30 mouse cellular contexts compared by ENCODE assay signal in genomic region chrX:35892377-35892776, GRCm38 (mm10). TPM values are rescaled to one million over a fixed set of nuclear protein-coding genes. Genes with fewer than 3 reads are reported as not detected.
DNase-seq lines count a peak whose midpoint lies in the region; ATAC-seq and TF ChIP-seq lines count a peak whose summit lies in the region.
"Had no signal": no experiment of that assay in that cellular context is flagged by ENCODE, and none has a peak within 500 bp of the region (broad histone marks: within the 10 kb centered on the region; RNA-seq: fewer than 3 reads in every experiment).

No protein-coding gene starts in this region.

- peak overlapping the region; percentile 14; the same call in 1 of the 2 replicates for H3K4me2 ChIP-seq in limb, embryonic 13.5 days (replicated peaks)
- H3K4me2 ChIP-seq in CH12.LX (ENCODE audit: insufficient read depth, low read depth, poor library complexity, severe bottlenecking) = peak overlapping the region; percentile 78
- H3K4me2 ChIP-seq: embryonic facial prominence, embryonic 13.5 days; forebrain, embryonic 13.5 days; heart, embryonic 12.5 days; heart, embryonic 15.5 days; hindbrain, embryonic 13.5 days had no signal

- no peaks in the 10 kb centered on the region for H3K27me3 ChIP-seq in limb, embryonic 13.5 days
- 0 out of 2 replicates have a peak, but pooled peaks cover 9% of the 10 kb centered on the region for H3K27me3 ChIP-seq in limb, embryonic 10.5 days (ENCODE audit: low read depth, poor library complexity, severe bottlenecking)
- H3K27me3 ChIP-seq in CH12.LX (replicated peaks) = no peaks in the 10 kb centered on the region
- H3K27me3 ChIP-seq: embryonic facial prominence, embryonic 13.5 days; forebrain, embryonic 13.5 days; heart, embryonic 15.5 days; hindbrain, embryonic 13.5 days had no signal

- no peak overlapping the region for H3K9ac ChIP-seq in limb, embryonic 13.5 days
- peak overlapping the region; percentile 23 for H3K9ac ChIP-seq in CH12.LX (ENCODE audit: insufficient read depth, low read depth)
- H3K9ac ChIP-seq: embryonic facial prominence, embryonic 13.5 days; forebrain, embryonic 13.5 days; heart, embryonic 12.5 days; heart, embryonic 15.5 days; hindbrain, embryonic 13.5 days had no signal

- ATAC-seq in limb, embryonic 13.5 days (ENCODE audit: low FRiP score, low read depth) = no peak
- ATAC-seq: forebrain, embryonic 13.5 days; forebrain, embryonic 16.5 days; hindbrain, embryonic 16.5 days; intestine, embryonic 16.5 days; Patski had no signal

- dilution Hi-C loops in CH12.LX (cut with MboI; ENCODE audit: extremely low pct_ligation_motif_present, extremely low pct_unique_long_range_greater_than_20kb, low sequenced_read_pairs) = no loop called here

- 42% methylated on average over 5 of the region's 5 CpGs for WGBS in limb, embryonic 13.5 days
- 55% methylated on average over 5 of the region's 5 CpGs for WGBS in limb, embryonic 10.5 days

- peaks cover 8% of the 10 kb centered on the region; the same call in 1 of the 2 replicates for H3K4me1 ChIP-seq in limb, embryonic 13.5 days
- H3K4me1 ChIP-seq in limb, embryonic 10.5 days = no peaks in the 10 kb centered on the region
- peaks cover 3 to 39% of the 10 kb centered on the region in 2 experiments; a peak in 3 of 4 replicates for H3K4me1 ChIP-seq in CH12.LX (ENCODE audit: control insufficient read depth in 1 of 2, insufficient read depth in 2 of 2)
- H3K4me1 ChIP-seq: embryonic facial prominence, embryonic 13.5 days; hindbrain, embryonic 10.5 days had no signal

- in situ Hi-C loops in CH12.LX (cut with MboI; ENCODE audit: low pct_ligation_motif_present, low pct_unique_long_range_greater_than_20kb, low sequenced_read_pairs) = no loop called here

- no peak for TF ChIP-seq CTCF in CH12.LX (conservative IDR thresholded peaks at IDR 0.05 in 1 of 2, IDR thresholded peaks at IDR 0.05 in 1 of 2; ENCODE audit: low read depth in 2 of 2, low read length in 2 of 2)

- H3K9me3 ChIP-seq in limb, embryonic 13.5 days = no peaks in the 10 kb centered on the region
- no peaks in the 10 kb centered on the region for H3K9me3 ChIP-seq in limb, embryonic 10.5 days (replicated peaks)
- H3K9me3 ChIP-seq in CH12.LX (replicated peaks; ENCODE audit: low read length) = no peaks in the 10 kb centered on the region
- H3K9me3 ChIP-seq: embryonic facial prominence, embryonic 13.5 days; forebrain, embryonic 10.5 days; forebrain, embryonic 13.5 days; G1E; heart, embryonic 15.5 days; hindbrain, embryonic 10.5 days; hindbrain, embryonic 13.5 days had no signal

- no peak for TF ChIP-seq RAD21 in CH12.LX (IDR thresholded peaks at IDR 0.05; ENCODE audit: low read depth, low read length)

- H3K27ac ChIP-seq in limb, embryonic 13.5 days = no peak overlapping the region
- no peak overlapping the region for H3K27ac ChIP-seq in limb, embryonic 10.5 days
- H3K27ac ChIP-seq in CH12.LX (ENCODE audit: insufficient read depth, low read depth) = peak overlapping the region; percentile 71
- H3K27ac ChIP-seq: embryonic facial prominence, embryonic 13.5 days; forebrain, embryonic 10.5 days; forebrain, embryonic 13.5 days; heart, embryonic 15.5 days; hindbrain, embryonic 10.5 days; hindbrain, embryonic 13.5 days had no signal

- peak; percentile 2 for DNase-seq in embryo, embryonic 11 days
- DNase-seq in embryo, embryonic 9.5 days (ENCODE audit: extremely low spot score) = no peak
- DNase-seq in limb, embryonic 10.5 days (ENCODE audit: low spot score) = no peak
- no peak for DNase-seq in CH12.LX (ENCODE audit: extremely low read depth)
- peak; percentile 55 for DNase-seq in induced T-regulatory cell, adult 2 months (ENCODE audit: low read depth)
- no peak for DNase-seq in urinary bladder, postnatal 25 days (ENCODE audit: low spot score)
- DNase-seq: adrenal gland, postnatal 10 days; adrenal gland, postnatal 36 days; B cell, adult 2 months; cerebellum, adult 11-12 months; cerebellum, adult 8-10 months; cerebellum, postnatal 10 days; cerebellum, postnatal 36 days; gastrocnemius, postnatal 10 days; gastrocnemius, postnatal 36 days; heart, postnatal 10 days; heart, postnatal 36 days had no signal

- no peak overlapping the region for H3K4me3 ChIP-seq in limb, embryonic 13.5 days
- H3K4me3 ChIP-seq in limb, embryonic 10.5 days = no peak overlapping the region
- H3K4me3 ChIP-seq in CH12.LX (replicated peaks in 1 of 3; ENCODE audit: low read depth in 2 of 3, low read length in 2 of 3, poor library complexity in 1 of 3) = no peak overlapping the region
- H3K4me3 ChIP-seq: embryonic facial prominence, embryonic 13.5 days; forebrain, embryonic 10.5 days; forebrain, embryonic 13.5 days; heart, embryonic 12.5 days; heart, embryonic 15.5 days; hindbrain, embryonic 10.5 days; hindbrain, embryonic 13.5 days had no signal

- no peak for TF ChIP-seq EP300 in CH12.LX (IDR thresholded peaks at IDR 0.05; ENCODE audit: low read length)

- peaks cover 36% of the 10 kb centered on the region for H3K79me2 ChIP-seq in CH12.LX (replicated peaks; ENCODE audit: control insufficient read depth, extremely low read depth, insufficient read depth, poor library complexity, severe bottlenecking)

- H3K36me3 ChIP-seq in limb, embryonic 13.5 days = no peaks in the 10 kb centered on the region
- no peaks in the 10 kb centered on the region for H3K36me3 ChIP-seq in limb, embryonic 10.5 days
- peaks cover 0 to 2% of the 10 kb centered on the region in 2 experiments for H3K36me3 ChIP-seq in CH12.LX (replicated peaks in 1 of 2; ENCODE audit: control insufficient read depth in 1 of 2, insufficient read depth in 1 of 2, low read length in 1 of 2)
- H3K36me3 ChIP-seq: embryonic facial prominence, embryonic 13.5 days; forebrain, embryonic 10.5 days; G1E; heart, embryonic 12.5 days; heart, embryonic 15.5 days; hindbrain, embryonic 10.5 days; hindbrain, embryonic 13.5 days had no signal

- TF ChIP-seq POLR2A in CH12.LX (IDR thresholded peaks at IDR 0.05; ENCODE audit: low read depth, low read length) = no peak

TF ChIP-seq in CH12.LX, 34 proteins besides CTCF, POLR2A, EP300 and RAD21:
- TF ChIP-seq GABPA (IDR thresholded peaks at IDR 0.05; ENCODE audit: insufficient replicate concordance, low read depth, low read length) (no peak), ZKSCAN1 (IDR thresholded peaks at IDR 0.05; ENCODE audit: borderline replicate concordance, low read depth, low read length) (no peak), SMC3 (IDR thresholded peaks at IDR 0.05; ENCODE audit: low read depth, low read length) (no peak), KAT2A (IDR thresholded peaks at IDR 0.05; ENCODE audit: insufficient replicate concordance, low read length) (no peak), MAZ (IDR thresholded peaks at IDR 0.05; ENCODE audit: low read depth, low read length) (no peak)

RNA-seq across cellular contexts. Expression of gene Dock11, which starts 3.7 kb away (rescaled TPM):
- polyA plus RNA-seq in limb, embryonic 13.5 days (2015; fragmentation: Nextera tagmentation; extraction: Ambion mirVana) = 13.5 and 15.9 TPM in 2 replicates
- 15.2 and 15.5 TPM in 2 replicates for polyA plus RNA-seq in limb, embryonic 10.5 days (2016; fragmentation: Nextera tagmentation; extraction: Ambion mirVana)
- total RNA-seq in CH12.LX (2012; rRNA removed) (25.1 and 25.4 TPM in 2 replicates), CH12.LX (2014; rRNA removed) (47.6 and 61.0 TPM in 2 replicates)
- 30.4 and 31.8 TPM in 2 replicates for polyA plus RNA-seq in CH12.LX (2012; ENCODE audit: insufficient read length, low read depth)
- total RNA-seq: G1E had no signal
- polyA plus RNA-seq: G1E had no signal

Comparison
In these comparisons a context has a peak if more than half of its experiments do, and no peak if none do; other contexts are left out.
1. DNase-seq: peak in embryo, embryonic 11 days (single experiment) and induced T-regulatory cell, adult 2 months (single experiment); none in embryo, embryonic 9.5 days (single experiment), limb, embryonic 10.5 days (single experiment), CH12.LX (single experiment) and urinary bladder, postnatal 25 days (single experiment).